ENCODE assay signal across 8 mouse cellular contexts in genomic region chr10:18055696-18056390, GRCm38 (mm10). TPM values are rescaled to one million over a fixed set of nuclear protein-coding genes. Genes with fewer than 3 reads are reported as not detected.
DNase-seq lines count a peak whose midpoint lies in the region; ATAC-seq and TF ChIP-seq lines count a peak whose summit lies in the region.

Reps1 (plus strand) TSS chr10:18055861.

- peak within 1 kb of the TSS; percentile 92 for H3K4me3 ChIP-seq in G1E (ENCODE audit: low read depth, low read length)
- H3K4me3 ChIP-seq in cortical plate, adult 2 months (ENCODE audit: insufficient read depth, low read length) = peak within 1 kb of the TSS; percentile 92
- H3K4me3 ChIP-seq in liver, embryonic 15.5 days (replicated peaks) = peak within 1 kb of the TSS; percentile 85

- H3K4me1 ChIP-seq in G1E (ENCODE audit: insufficient read depth, low read depth, low read length) = peaks cover 29% of the 10 kb centered on the region
- peaks cover 2% of the 10 kb centered on the region for H3K4me1 ChIP-seq in cortical plate, adult 2 months (ENCODE audit: control insufficient read depth, insufficient read depth, low read length)
- peaks cover 31% of the 10 kb centered on the region for H3K4me1 ChIP-seq in liver, embryonic 15.5 days (replicated peaks)

- DNase-seq in cerebellum, adult 9-10 months = no peak
- peak; percentile 42 for DNase-seq in G1E (ENCODE audit: low spot score)
- DNase-seq in gastrocnemius, postnatal 10 days = peak; percentile 45
- DNase-seq in retina, postnatal 7 days (ENCODE audit: low read depth, low spot score) = peak; percentile 19

- no peaks in the 10 kb centered on the region for H3K9me3 ChIP-seq in G1E (replicated peaks)
- no peaks in the 10 kb centered on the region for H3K9me3 ChIP-seq in liver, embryonic 15.5 days (replicated peaks)

- ATAC-seq in cerebellum, adult (ENCODE audit: insufficient number of reproducible peaks, low FRiP score, low TSS enrichment) = peak; percentile 61
- ATAC-seq in G1E (ENCODE audit: extremely low read depth, insufficient number of reproducible peaks, low FRiP score, poor library complexity, severe bottlenecking) = 0 out of 2 replicates have a peak, but pooled peaks have one; percentile 11
- ATAC-seq in inflammation-experienced regulatory T-cells, adult 6 months = peak; percentile 37
- ATAC-seq in liver, embryonic 15.5 days (ENCODE audit: insufficient read depth) = peak; percentile 83

- TF ChIP-seq POLR2A in cortical plate, adult 2 months (IDR thresholded peaks at IDR 0.05; ENCODE audit: extremely low read depth, insufficient read depth, low read length) = no peak

- WGBS in liver, embryonic 15.5 days (ENCODE audit: insufficient replicate concordance) = under 1% methylated on average over 87 of the region's 90 CpGs

- peak within 1 kb of the TSS; percentile 95 for H3K4me2 ChIP-seq in liver, embryonic 15.5 days

- no peak for TF ChIP-seq CTCF in G1E (IDR thresholded peaks at IDR 0.05; ENCODE audit: low read depth, low read length)
- TF ChIP-seq CTCF in cortical plate, adult 2 months (IDR thresholded peaks at IDR 0.05; ENCODE audit: extremely low read depth, insufficient read depth, low read length) = no peak

- H3K27me3 ChIP-seq in G1E (ENCODE audit: insufficient read depth, low read length) = no peaks in the 10 kb centered on the region; the same call in 1 of the 2 replicates
- H3K27me3 ChIP-seq in liver, embryonic 15.5 days = no peaks in the 10 kb centered on the region

- peak within 1 kb of the TSS; percentile 72; the same call in 1 of the 2 replicates for H3K27ac ChIP-seq in cortical plate, adult 2 months (ENCODE audit: insufficient read depth, low read length)
- H3K27ac ChIP-seq in liver, embryonic 15.5 days (replicated peaks) = peak within 1 kb of the TSS; percentile 78

- peak within 1 kb of the TSS; percentile 83 for H3K9ac ChIP-seq in liver, embryonic 15.5 days

- peaks cover 14% of the 10 kb centered on the region for H3K36me3 ChIP-seq in G1E (replicated peaks)
- no peaks in the 10 kb centered on the region for H3K36me3 ChIP-seq in liver, embryonic 15.5 days (replicated peaks)

RNA-seq across cellular contexts. Expression of gene Reps1, which starts in this region (rescaled TPM):
- total RNA-seq in G1E (2014; fragmentation: Nextera tagmentation) = 124 and 161 TPM in 2 replicates
- total RNA-seq in G1E (2017) = 36.7 and 37.6 TPM in 2 replicates
- polyA plus RNA-seq in G1E (2012) = 36.1 and 45.8 TPM in 2 replicates
- polyA plus RNA-seq in cortical plate, adult 2 months (2012; rRNA removed) = 74.5 and 80.7 TPM in 2 replicates
- 10 to 100 TPM; 37.6 to 46.3 TPM for total RNA-seq in gastrocnemius, postnatal 10 days (2021)
- 10 to 100 TPM; 23.5 to 57.7 (median 36.7) TPM for polyA plus RNA-seq in inflammation-experienced regulatory T-cells, adult 6 months (2017; shearing (Covaris generic))
- 4.7 and 5.0 TPM in 2 replicates for polyA plus RNA-seq in liver, embryonic 15.5 days (2015; fragmentation: Nextera tagmentation; extraction: Ambion mirVana)

Comparison
In these comparisons a context has a peak if more than half of its experiments do, and no peak if none do; other contexts are left out.
1. ATAC-seq: peak in every context shown above with its lines; median percentile 83 in liver, embryonic 15.5 days; 61 in cerebellum, adult; 37 in inflammation-experienced regulatory T-cells, adult 6 months; 11 in G1E.